Mouse (Mus musculus): ENCODE measurements around the gene Depdc5. TPM values are rescaled to one million over a fixed set of nuclear protein-coding genes. Genes with fewer than 3 reads are reported as not detected.
"Not testable (repeated sequence)": the region's sequence is repeated elsewhere in the genome, so short reads cannot be mapped to it uniquely, and the experiment has no call there.

Gene Depdc5
- polyA plus RNA-seq, 1 experiment from 2014 or later: 7.4 TPM

GRCm38 (mm10) chr5:32852026-32852425 is 11.5 kb upstream of the Depdc5 start:
- no peak for DNase-seq
- ATAC-seq (ENCODE audit: low read depth): no peak
- Histone ChIP-seq H3K4me3 (replicated peaks) (peak overlapping the region; percentile 99), H3K27me3 (no peaks in the 10 kb centered on the region), H3K4me2 (peak overlapping the region; percentile 86), H3K9me3 (replicated peaks) (no peaks in the 10 kb centered on the region), H3K9ac (peak overlapping the region; percentile 99), H3K4me1 (replicated peaks) (peaks cover 56% of the 10 kb centered on the region), H3K36me3 (peaks cover 23% of the 10 kb centered on the region), H3K27ac (peak overlapping the region; percentile 56)
- 17% methylated on average over 6 of the region's 6 CpGs for WGBS (ENCODE audit: insufficient replicate concordance)

GRCm38 (mm10) chr5:32853731-32854507 is 9.6 kb upstream of the Depdc5 start, which contains the start of gene Prr14l:
TSS of gene Prr14l (minus strand) at chr5:32854256.
- H3K4me2 ChIP-seq: peak within 1 kb of the TSS; percentile 86
- peak within 1 kb of the TSS; percentile 99 for H3K4me3 ChIP-seq (replicated peaks)
- H3K27ac ChIP-seq: peak within 1 kb of the TSS; percentile 90
- H3K27me3 ChIP-seq: no peaks in the 10 kb centered on the region
- H3K9me3 ChIP-seq (replicated peaks): no peaks in the 10 kb centered on the region
- peaks cover 11% of the 10 kb centered on the region for H3K36me3 ChIP-seq
- peaks cover 56% of the 10 kb centered on the region for H3K4me1 ChIP-seq (replicated peaks)
- H3K9ac ChIP-seq: peak within 1 kb of the TSS; percentile 99
- WGBS (ENCODE audit: insufficient replicate concordance): under 1% methylated on average over 51 of the region's 51 CpGs
- peak; percentile 92 for DNase-seq
- ATAC-seq (ENCODE audit: low read depth): peak; percentile 95

GRCm38 (mm10) chr5:32854818-32855217 is 8.7 kb upstream of the Depdc5 start:
- H3K9me3 ChIP-seq (replicated peaks): no peaks in the 10 kb centered on the region
- H3K27ac ChIP-seq: peak overlapping the region; percentile 16; the same call in 1 of the 2 replicates
- peaks cover 50% of the 10 kb centered on the region for H3K4me1 ChIP-seq (replicated peaks)
- H3K9ac ChIP-seq: no peak overlapping the region
- no peaks in the 10 kb centered on the region for H3K27me3 ChIP-seq
- peak overlapping the region; percentile 86 for H3K4me2 ChIP-seq
- 80% methylated on average over 4 of the region's 4 CpGs for WGBS (ENCODE audit: insufficient replicate concordance)
- ATAC-seq (ENCODE audit: low read depth) (no peak), DNase-seq (no peak)
- peak overlapping the region; percentile 99; the same call in 1 of the 2 replicates for H3K4me3 ChIP-seq (replicated peaks)
- peaks cover 11% of the 10 kb centered on the region for H3K36me3 ChIP-seq

GRCm38 (mm10) chr5:32855274-32855673 is 8.2 kb upstream of the Depdc5 start:
- H3K36me3 ChIP-seq; DNase-seq; H3K27ac ChIP-seq; H3K4me2 ChIP-seq; H3K9me3 ChIP-seq (replicated peaks); ATAC-seq (ENCODE audit: low read depth); H3K4me3 ChIP-seq (replicated peaks); H3K9ac ChIP-seq; H3K27me3 ChIP-seq: not testable (repeated sequence)
- H3K4me1 ChIP-seq (replicated peaks): peaks cover 47% of the 10 kb centered on the region
- 85% methylated on average over 3 of the region's 3 CpGs for WGBS (ENCODE audit: insufficient replicate concordance)

GRCm38 (mm10) chr5:32857781-32858220 is 5.7 kb upstream of the Depdc5 start:
- WGBS (ENCODE audit: insufficient replicate concordance): 5% methylated on average over 6 of the region's 6 CpGs
- H3K36me3 ChIP-seq: no peaks in the 10 kb centered on the region
- H3K27me3 ChIP-seq: no peaks in the 10 kb centered on the region
- peaks cover 35% of the 10 kb centered on the region for H3K4me1 ChIP-seq (replicated peaks)
- peak overlapping the region; percentile 18; the same call in 1 of the 2 replicates for H3K27ac ChIP-seq
- H3K9me3 ChIP-seq (replicated peaks): no peaks in the 10 kb centered on the region
- ATAC-seq (ENCODE audit: low read depth) (no peak), DNase-seq (no peak)
- peak overlapping the region; percentile 65 for H3K9ac ChIP-seq
- H3K4me3 ChIP-seq (replicated peaks): peak overlapping the region; percentile 56
- peak overlapping the region; percentile 66 for H3K4me2 ChIP-seq

GRCm38 (mm10) chr5:32861082-32861481 is 2.4 kb upstream of the Depdc5 start:
- Histone ChIP-seq H3K27ac (no peak overlapping the region), H3K9ac (no peak overlapping the region), H3K9me3 (replicated peaks) (no peaks in the 10 kb centered on the region), H3K4me1 (replicated peaks) (peaks cover 36% of the 10 kb centered on the region), H3K36me3 (no peaks in the 10 kb centered on the region), H3K27me3 (no peaks in the 10 kb centered on the region), H3K4me3 (replicated peaks) (no peak overlapping the region), H3K4me2 (no peak overlapping the region)
- no peak for ATAC-seq (ENCODE audit: low read depth)
- DNase-seq: no peak
- 87% methylated on average over 1 of the region's 1 CpGs for WGBS (ENCODE audit: insufficient replicate concordance)

GRCm38 (mm10) chr5:32862469-32863132 is 900 bp upstream of the Depdc5 start:
- no peak for DNase-seq
- Histone ChIP-seq H3K9ac (peak overlapping the region; percentile 72; the same call in 1 of the 2 replicates), H3K27me3 (no peaks in the 10 kb centered on the region), H3K4me2 (peak overlapping the region; percentile 91), H3K9me3 (replicated peaks) (no peaks in the 10 kb centered on the region), H3K4me1 (replicated peaks) (peaks cover 31% of the 10 kb centered on the region), H3K36me3 (peaks cover under 1% of the 10 kb centered on the region; the same call in 1 of the 2 replicates), H3K4me3 (replicated peaks) (peak overlapping the region; percentile 88), H3K27ac (peak overlapping the region; percentile 88)
- 61% methylated on average over 6 of the region's 6 CpGs for WGBS (ENCODE audit: insufficient replicate concordance)
- no peak for ATAC-seq (ENCODE audit: low read depth)

- no peak for DNase-seq
- no peak overlapping the region for H3K4me3 ChIP-seq (replicated peaks)
- no peak overlapping the region for H3K27ac ChIP-seq
- H3K36me3 ChIP-seq: peaks cover 36% of the 10 kb centered on the region
- no peak for ATAC-seq (ENCODE audit: low read depth)
- no peaks in the 10 kb centered on the region for H3K9me3 ChIP-seq (replicated peaks)
- peaks cover 9% of the 10 kb centered on the region for H3K4me1 ChIP-seq (replicated peaks)
- WGBS (ENCODE audit: insufficient replicate concordance): 88% methylated on average over 5 of the region's 5 CpGs
- no peak overlapping the region for H3K9ac ChIP-seq
- no peak overlapping the region for H3K4me2 ChIP-seq
- H3K27me3 ChIP-seq: no peaks in the 10 kb centered on the region
These were observed 6.0 kb downstream of the Depdc5 start for GRCm38 (mm10) chr5:32869389-32870024.

- DNase-seq: no peak
- Histone ChIP-seq H3K36me3 (peaks cover 48% of the 10 kb centered on the region), H3K27ac (no peak overlapping the region), H3K27me3 (no peaks in the 10 kb centered on the region), H3K9ac (no peak overlapping the region), H3K4me3 (replicated peaks) (no peak overlapping the region), H3K9me3 (replicated peaks) (no peaks in the 10 kb centered on the region), H3K4me2 (no peak overlapping the region), H3K4me1 (replicated peaks) (no peaks in the 10 kb centered on the region)
- ATAC-seq (ENCODE audit: low read depth): no peak
- 90% methylated on average over 5 of the region's 5 CpGs for WGBS (ENCODE audit: insufficient replicate concordance)
These were observed 8.8 kb downstream of the Depdc5 start for GRCm38 (mm10) chr5:32872346-32872745.

- peaks cover 50% of the 10 kb centered on the region for H3K36me3 ChIP-seq
- 67% methylated on average over 3 of the region's 3 CpGs for WGBS (ENCODE audit: insufficient replicate concordance)
These were observed 23.2 kb downstream of the Depdc5 start for GRCm38 (mm10) chr5:32886739-32887138.

GRCm38 (mm10) chr5:32907496-32907895 is 44.0 kb downstream of the Depdc5 start:
- 71% methylated on average over 1 of the region's 1 CpGs for WGBS (ENCODE audit: insufficient replicate concordance)
- H3K9me3 ChIP-seq (replicated peaks): no peaks in the 10 kb centered on the region
- ATAC-seq (ENCODE audit: low read depth) (no peak), DNase-seq (no peak)
- no peak overlapping the region for H3K4me3 ChIP-seq (replicated peaks)
- no peaks in the 10 kb centered on the region for H3K27me3 ChIP-seq
- no peaks in the 10 kb centered on the region for H3K4me1 ChIP-seq (replicated peaks)
- no peak overlapping the region for H3K4me2 ChIP-seq
- peaks cover 33% of the 10 kb centered on the region for H3K36me3 ChIP-seq
- H3K9ac ChIP-seq: no peak overlapping the region
- H3K27ac ChIP-seq: no peak overlapping the region

More at GRCm38 (mm10) chr5:32886739-32887138, 23.2 kb downstream of the Depdc5 start:
- H3K4me1 ChIP-seq (replicated peaks): no peaks in the 10 kb centered on the region
- H3K9me3 ChIP-seq (replicated peaks): no peaks in the 10 kb centered on the region
- no peak overlapping the region for H3K27ac ChIP-seq
- DNase-seq (no peak), ATAC-seq (ENCODE audit: low read depth) (no peak)
- no peak overlapping the region for H3K9ac ChIP-seq
- no peaks in the 10 kb centered on the region for H3K27me3 ChIP-seq
- no peak overlapping the region for H3K4me3 ChIP-seq (replicated peaks)
- no peak overlapping the region for H3K4me2 ChIP-seq
